Mouse (Mus musculus): ENCODE measurements around the gene Rnf6.
"Not testable (repeated sequence)": the region's sequence is repeated elsewhere in the genome, so short reads cannot be mapped to it uniquely, and the experiment has no call there.

Rnf6 gene

GRCm38 (mm10) chr5:146229869-146230650 lies 8.7 kb upstream of the Rnf6 start:
- no peak for DNase-seq

DNA sequence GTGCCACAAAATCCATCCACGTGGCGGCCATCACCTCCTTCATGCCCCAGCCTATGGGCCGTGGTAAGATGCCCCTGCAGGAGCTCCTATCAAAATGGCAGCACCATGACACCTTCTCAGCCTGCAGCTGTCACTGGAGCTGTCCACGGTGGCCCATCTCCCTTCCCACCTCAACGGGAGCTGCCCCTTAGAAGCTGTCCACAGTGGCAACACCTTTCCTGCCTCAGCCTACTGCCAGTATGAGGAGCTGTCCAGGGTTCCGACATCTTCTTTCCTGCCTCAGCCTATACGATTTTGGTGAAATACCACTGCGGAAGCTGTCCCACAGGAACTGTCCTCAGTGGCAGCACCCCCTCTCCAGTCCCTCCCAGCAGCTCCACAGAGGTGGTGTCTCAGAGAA lies 6.1 kb upstream of the Rnf6 start:
- DNase-seq, result no peak

DNA sequence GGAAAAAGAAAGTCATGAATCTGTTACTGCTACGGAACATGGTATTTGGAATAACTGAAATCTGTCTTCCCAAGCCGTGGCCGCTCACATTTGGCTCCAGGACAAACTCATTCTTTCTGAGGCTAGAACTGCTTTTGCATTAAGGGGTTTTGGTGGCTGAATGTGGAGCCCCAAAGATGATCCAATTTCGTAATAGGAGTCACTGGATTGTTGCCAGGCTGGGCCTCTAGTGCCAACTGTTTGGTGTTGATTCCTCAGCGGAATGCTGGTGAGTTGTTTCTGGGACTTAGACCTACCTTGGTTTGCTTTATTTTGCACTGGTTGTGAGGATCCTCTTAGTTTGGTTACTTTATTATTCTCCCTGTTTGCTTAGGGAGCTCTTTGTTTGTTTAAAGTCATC lies 2.4 kb upstream of the Rnf6 start:
- peak in 1 of 2 experiments; percentile 36 for DNase-seq

- no peak for DNase-seq
These were observed 367 bp upstream of the Rnf6 start for GRCm38 (mm10) chr5:146221722-146222121.

GRCm38 (mm10) chr5:146220501-146220878 lies 865 bp downstream of the Rnf6 start:
- DNase-seq, result no peak

GRCm38 (mm10) chr5:146205537-146205936 lies 15.8 kb downstream of the Rnf6 start:
- DNase-seq, result no peak

GRCm38 (mm10) chr5:146203921-146204320 lies 17.4 kb downstream of the Rnf6 start:
- no peak for DNase-seq

DNA sequence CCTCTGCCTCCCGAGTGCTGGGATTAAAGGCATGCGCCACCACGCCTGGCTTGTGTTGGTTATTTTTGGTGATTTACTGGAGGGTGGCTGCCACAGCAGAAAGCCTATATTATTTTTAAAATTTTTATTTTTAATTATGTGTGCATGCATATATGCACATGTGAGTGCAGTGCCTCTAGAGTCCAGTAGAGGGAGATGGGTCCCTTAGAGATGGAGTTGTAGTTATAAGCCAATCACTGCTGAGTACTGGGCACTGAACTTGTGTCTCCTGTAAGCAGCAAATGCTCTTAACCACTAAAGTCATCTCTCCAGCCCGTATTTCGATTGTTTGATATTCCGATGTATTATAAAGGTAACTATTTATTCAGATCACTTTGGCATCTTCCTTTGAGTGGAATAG lies 20.8 kb downstream of the Rnf6 start:
- DNase-seq, result no peak

- DNase-seq, result no peak
These were observed 21.8 kb downstream of the Rnf6 start for GRCm38 (mm10) chr5:146199540-146199939.

- DNase-seq, result no peak
These were observed 22.3 kb downstream of the Rnf6 start for GRCm38 (mm10) chr5:146199073-146199472.

DNA sequence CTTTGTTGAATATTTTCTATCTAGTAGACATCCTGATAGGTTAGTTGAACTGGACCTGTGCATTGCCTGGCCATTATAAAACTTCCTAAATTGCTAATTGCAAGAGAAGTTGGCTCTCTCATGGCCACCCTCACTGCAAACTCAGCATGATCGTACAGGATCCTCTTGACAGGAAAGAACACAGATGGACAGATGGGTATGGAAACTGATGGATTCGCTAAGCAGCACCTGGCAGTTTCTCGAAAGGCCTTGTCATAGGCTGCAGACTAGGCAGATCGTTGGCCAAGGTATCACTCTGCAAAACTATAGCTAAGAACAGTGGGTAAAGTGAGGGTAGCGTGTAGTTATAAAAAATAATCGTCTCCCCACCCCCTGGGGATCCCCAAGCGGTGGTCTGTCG lies 28.0 kb downstream of the Rnf6 start:
- DNase-seq, result peak; percentile 33 to 55

DNA sequence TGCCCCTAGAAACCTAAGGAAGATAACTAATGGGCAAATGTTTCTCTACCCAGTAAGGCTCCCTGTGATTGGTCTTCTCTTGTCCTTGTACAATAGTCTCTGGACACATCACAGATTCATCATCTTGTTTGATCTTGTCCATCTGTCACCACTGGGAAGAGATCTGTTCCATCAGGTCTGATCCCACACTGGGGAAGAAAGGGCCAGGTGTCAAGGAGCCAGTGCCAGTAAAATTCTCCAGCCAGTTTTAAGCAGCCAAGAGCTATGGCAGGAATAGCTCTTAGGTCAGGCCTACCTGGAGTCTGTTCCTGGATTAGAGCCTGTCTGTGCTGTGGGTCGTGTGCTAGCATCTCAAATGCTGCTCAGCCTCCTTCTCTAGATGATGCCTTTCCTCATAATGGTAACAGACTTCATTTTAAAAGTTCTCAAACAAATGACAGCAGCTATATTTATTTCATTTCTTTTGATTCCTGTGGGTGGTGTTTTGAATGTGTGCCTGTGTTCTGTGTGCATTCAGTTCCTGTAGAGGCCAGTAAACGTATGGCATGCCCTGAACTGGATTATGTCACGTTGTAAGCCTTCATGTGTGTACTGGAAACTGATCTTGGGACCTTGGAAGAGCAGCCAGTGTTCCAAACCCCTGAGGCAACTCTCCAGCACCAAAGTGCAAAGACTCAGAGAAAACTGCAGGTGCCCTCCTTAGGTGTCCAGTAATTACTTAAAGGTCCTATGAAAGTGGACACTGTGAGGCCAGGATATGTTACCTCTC lies 30.7 kb downstream of the Rnf6 start:
- peak; percentile 80 to 84 for DNase-seq

GRCm38 (mm10) chr5:146190093-146190492 lies 31.3 kb downstream of the Rnf6 start:
- DNase-seq, result peak; percentile 25 to 37

DNA sequence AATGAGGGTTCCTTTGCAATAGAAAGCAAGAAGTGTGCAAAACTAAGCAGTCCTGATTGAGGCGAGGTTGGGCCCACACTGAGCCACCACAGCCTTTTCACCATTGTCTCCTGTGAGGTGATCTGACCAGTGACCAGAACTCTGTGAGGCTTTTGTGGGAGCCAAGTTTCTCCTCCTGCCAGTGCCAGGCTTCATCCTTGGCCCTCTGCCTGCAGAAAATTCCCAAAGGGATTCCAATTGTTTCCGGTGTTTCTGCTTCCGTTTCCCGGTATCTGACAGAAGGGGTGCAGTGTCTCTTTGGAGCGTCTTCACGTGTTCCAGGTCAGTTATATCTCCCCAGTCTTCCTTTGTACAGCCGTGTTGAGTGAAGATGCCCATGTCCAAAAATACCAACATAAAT lies 32.6 kb downstream of the Rnf6 start:
- DNase-seq, result peak; percentile 55 to 64

DNA sequence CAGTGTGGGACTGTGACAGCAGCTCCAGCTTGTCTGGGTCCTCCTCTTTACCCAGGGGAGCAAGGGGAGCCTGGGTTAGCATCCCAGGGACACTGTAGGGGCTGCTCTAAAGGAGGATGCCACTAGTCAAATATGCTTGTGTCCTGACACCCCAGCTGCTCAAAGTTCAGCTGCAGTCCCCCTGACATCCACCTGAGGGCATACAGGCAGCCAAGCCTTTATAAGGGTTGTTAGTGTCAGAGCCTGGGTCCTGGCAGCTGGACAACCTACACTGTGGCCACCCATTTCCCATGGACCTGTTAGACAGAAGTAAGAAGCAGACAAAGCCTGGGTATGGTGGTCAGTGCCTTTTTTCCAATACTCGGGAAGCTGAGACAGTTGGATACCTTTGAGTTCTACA lies 33.2 kb downstream of the Rnf6 start:
- peak in 1 of 2 experiments; percentile 25 for DNase-seq

DNA sequence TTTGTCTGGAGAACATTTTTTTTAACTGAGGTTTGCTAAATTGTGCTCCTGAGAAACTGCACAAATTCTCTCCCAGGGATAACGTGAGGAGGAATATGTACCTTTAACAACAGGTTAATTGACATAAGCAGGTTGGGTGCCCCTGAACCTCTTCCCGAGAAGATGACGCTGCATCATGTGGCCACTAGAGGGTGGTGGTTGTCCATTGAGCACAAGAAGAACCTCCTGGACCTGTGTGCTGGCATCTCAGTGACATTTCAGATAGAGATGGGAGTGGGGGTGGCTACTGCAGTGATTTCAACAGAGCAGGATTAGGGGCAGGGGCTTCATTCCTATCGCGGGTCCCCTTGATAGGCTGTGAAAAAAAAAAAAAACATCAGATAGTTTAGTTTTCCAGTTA lies 33.9 kb downstream of the Rnf6 start:
- DNase-seq, result peak; percentile 80 to 88

DNA sequence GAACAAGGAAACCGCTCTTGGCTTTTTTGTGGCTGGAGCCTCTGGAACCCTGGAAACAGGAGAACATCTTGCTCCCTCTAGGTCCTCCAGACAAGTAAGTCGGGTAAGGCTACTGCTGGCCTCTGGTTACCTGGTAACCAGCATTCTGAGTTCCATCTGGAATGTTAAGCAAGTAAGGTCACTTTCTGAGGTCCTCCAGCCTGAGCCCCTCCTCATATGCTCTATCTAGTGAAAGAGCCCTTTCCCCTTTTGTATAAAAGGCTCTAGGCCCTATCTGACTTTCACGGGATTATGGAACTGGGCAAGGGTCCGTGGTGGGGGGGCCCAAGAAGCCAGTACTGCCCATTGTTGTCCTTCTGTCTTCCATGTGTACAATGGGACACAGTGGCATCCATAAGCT lies 36.2 kb downstream of the Rnf6 start, which contains the start of gene 1700001J03Rik:
TSS of gene 1700001J03Rik (minus strand) at position 101 of the 400 bp plus-strand sequence.
- DNase-seq, result not testable (repeated sequence)

DNA sequence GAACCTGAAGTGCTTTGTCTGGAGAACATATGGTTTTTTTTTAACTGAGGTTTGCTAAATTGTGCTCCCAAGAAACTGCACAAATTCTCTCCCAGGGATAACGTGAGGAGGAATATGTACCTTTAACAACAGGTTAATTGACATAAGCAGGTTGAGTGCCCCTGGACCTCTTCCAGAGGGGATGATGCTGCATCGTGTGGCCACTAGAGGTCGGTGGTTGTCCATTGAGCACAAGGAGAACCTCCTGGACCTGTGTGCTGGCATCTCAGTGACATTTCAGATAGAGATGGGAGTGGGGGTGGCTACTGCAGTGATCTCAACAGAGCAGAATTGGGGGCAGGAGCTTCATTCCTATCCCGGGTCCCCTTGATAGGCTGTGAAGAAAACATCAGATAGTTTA lies 48.6 kb downstream of the Rnf6 start:
- peak; percentile 50 to 74 for DNase-seq

DNA sequence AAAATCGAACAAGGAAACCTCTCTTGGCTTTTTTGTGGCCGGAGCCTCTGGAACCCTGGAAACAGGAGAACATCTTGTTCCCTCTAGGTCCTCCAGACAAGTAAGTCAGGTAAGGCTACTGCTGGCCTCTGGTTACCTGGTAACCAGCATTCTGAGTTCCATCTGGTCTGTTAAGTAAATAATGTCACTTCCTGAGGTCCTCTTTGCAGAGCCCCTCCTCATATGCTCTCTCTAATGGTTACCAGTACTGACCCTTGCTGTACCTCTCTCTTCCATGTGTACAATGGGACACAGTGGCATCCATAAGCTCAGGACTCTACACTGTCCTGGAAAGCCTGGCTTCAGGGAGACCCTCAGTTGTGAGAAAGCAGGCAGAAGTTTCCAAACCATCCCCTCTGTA lies 50.7 kb downstream of the Rnf6 start, which contains the start of gene Gm6309:
TSS of gene Gm6309 (minus strand) at position 101 of the 400 bp plus-strand sequence.
- not testable (repeated sequence) for DNase-seq

DNA sequence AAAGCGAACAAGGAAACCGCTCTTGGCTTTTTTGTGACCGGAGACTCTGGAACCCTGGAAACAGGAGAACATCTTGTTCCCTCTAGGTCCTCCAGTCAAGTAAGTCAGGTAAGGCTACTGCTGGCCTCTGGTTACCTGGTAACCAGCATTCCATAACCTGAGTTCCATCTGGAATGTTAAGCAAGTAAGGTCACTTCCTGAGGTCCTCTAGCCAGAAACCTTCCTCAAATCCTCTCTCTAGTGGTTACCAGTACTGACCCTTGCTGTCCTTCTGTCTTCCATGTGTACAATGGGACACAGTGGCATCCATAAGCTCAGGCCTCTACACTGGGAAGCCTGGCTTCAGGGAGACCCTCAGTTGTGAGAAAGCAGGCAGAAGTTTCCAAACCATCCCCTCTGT lies 60.9 kb downstream of the Rnf6 start, which contains the start of gene Gm5565:
TSS of gene Gm5565 (minus strand) at position 101 of the 400 bp plus-strand sequence.
- DNase-seq, result not testable (repeated sequence)
